Mouse (Mus musculus): ENCODE measurements around the gene Irgc1.
A peak's percentile ranks its signal among the peaks of the same experiment; 100 is the strongest.

GRCm38 (mm10) chr7:24402851-24403250 lies 49.2 kb downstream of the Irgc1 start:
- peak; percentile 48; the same call in 1 of the 2 replicates for TF ChIP-seq CTCF (IDR thresholded peaks at IDR 0.05; ENCODE audit: borderline replicate concordance, extremely low read depth, insufficient read depth, insufficient read length)
- TF ChIP-seq POLR2A (IDR thresholded peaks at IDR 0.05; ENCODE audit: borderline replicate concordance, extremely low read depth, insufficient read depth, insufficient read length, poor library complexity, severe bottlenecking) = no peak

Measured in brain, embryonic 14.5 days (tissue).